Mouse (Mus musculus) megakaryocyte, adult 5-6 weeks (primary cell): ENCODE results near the gene Pot1b. TPM values are rescaled to one million over a fixed set of nuclear protein-coding genes. Genes with fewer than 3 reads are reported as not detected.

ENCODE experiments used
- ATAC-seq: 2 replicates; pipeline ENCODE4 v1.8.0; 2016; ENCODE audit warnings: mild to moderate bottlenecking, inconsistent platforms; ENCODE audit not compliant: poor library complexity, severe bottlenecking
- total RNA-seq, 2 experiments: library from RNA; stranded (forward) in 1 of 2; stranded (reverse) in 1 of 2; fragments of 153-499, 151-499 nt in 1 of 2; fragments of 221-1000, 200-1000 nt in 1 of 2; gene quantifications; 2 replicates each; pipeline versions ENCODE4 v1.2.3 to v1.2.4; 2015 to 2017

The Pot1b gene
- total RNA-seq (2015) (37.6 and 39.6 TPM in 2 replicates), total RNA-seq (2017) (67.6 and 74.7 TPM in 2 replicates)

DNA sequence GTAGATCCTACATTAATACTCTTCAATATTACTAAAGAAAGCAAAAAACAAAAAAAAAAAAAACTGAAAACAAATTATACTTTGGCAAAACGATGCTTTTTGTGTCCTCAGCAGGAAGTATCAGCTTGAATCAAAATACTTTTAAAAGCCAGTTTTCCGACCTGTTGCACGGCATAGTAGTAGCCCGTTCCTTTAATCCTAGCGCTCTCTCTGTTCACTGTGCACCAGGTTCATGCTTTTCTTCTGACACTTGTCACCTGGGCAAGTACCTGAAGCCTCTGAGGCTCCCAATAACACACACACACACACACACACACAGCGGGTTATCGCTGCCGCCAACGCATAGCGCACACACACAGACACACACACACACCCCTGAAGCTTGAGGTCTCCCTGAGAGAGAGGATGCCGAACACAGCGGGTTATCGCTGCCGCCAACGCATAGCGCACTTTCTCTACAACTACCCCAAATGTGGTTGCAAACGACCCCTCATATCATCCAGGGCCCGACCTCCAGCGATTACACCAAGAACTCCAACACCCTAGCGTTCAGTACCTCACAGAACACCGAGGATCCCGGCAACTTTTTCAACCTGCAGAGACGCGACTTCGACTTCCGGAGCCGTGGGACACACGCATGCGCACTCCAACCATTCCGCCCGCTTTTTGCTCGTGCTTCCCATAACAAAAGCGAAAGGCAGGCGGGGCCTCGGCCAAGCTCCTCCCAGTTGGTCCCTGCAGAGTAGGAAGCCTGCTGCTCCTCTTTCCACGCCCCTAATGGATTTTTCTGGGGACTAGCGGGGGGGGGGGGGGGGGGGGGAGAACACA is at the start of gene Pot1b:
TSS of gene Pot1b (minus strand) at position 645 of the 828 bp plus-strand sequence.
- ATAC-seq: peak; percentile 98

DNA sequence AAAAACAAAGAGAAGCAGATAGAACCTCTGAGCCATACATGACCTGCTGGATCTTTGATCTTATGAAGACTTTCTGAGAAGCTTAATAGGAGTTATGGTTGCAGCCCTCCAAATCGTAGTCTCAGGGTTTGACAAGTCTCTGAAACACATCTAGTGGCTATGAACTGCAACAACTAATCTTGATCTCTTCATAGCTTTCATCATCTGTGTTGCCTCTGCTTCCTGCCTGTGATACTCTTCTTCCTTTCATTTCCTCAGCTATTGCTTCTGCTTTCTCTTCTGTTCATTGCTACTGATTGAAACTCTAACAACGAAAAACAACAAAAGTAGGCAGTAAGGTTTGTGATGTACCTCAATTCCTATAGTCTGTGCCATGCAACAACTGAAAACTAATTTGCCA is 38.7 kb upstream of the Pot1b start:
- peak; percentile 67 for ATAC-seq

DNA sequence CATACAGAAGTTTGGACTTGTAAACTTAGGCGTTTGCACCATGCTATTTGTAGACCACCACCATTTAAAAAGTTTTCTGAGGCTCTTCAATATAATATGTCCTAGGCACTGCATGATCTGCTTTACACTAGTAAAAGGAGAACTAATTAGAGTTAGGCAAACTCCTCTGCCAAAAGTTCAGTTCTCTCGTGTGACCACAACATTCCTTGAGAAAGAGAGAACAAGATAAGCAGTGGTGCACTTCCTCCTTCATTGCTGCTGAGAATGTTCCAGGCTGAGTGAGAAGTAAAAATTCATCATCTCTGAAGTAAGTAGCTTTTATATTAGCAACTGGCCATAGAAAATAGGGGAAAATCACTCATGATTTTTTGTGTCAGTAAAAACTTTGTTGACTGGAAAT is 37.4 kb upstream of the Pot1b start, which contains the start of gene Adgre4:
TSS of gene Adgre4 (plus strand) at position 199 of the 400 bp plus-strand sequence.
- peak; percentile 93 for ATAC-seq

DNA sequence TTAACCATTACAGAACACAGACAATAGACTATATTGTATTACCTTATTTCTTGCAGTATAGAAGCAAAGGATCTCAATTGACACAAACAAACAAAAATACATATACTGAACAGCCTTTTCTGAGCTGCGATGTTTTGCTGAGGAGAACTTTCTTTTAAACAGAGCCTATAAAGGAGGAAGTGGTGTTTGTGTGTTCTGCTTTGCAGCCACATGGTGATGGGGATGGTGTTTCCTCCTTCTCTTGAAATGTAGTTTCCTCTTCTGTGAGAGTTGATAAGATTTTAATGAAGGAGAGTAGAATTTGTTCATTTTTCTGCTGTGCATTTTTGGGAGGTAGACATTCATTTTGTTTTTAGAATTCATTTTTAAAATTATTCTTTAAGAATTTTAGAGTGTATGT is 24.2 kb upstream of the Pot1b start:
- peak; percentile 99 for ATAC-seq

DNA sequence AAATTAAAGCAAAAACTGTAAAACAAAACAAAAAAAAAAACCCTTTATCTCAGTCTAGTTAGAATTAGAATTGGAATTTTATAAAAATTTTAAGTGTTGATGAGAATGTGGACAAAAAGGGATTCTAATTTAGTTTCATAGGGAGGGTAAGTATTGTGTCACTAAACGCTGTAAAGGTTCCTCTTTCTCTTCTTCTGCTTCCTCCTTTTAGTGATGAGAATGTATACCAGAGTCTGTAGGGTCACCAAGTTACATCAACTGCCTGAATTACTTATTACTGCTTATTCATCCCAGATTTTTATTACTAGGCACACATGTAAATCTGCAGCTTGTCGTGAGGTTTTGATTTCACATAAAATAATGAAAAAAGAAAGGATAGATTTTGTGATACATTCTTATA is 13.8 kb upstream of the Pot1b start:
- peak; percentile 94 for ATAC-seq

DNA sequence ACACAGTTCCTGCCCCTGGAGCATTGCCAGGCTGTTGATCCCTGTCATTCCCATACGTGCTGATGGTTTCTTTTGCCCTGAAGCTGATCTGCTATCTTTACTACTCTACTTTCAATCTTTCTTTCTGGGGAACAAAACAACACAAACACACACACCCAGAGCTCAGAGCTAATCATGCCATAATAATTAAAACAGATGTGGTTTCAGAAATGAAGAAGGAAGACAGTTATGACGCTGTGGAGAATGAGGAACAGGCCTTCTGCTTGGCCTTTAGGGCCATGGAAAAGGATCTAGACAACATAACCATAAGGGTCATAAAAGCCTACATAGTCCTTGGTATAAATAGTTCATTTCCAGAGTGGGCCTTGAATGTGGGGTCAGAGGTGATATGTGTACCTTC is 9.8 kb upstream of the Pot1b start:
- ATAC-seq: peak; percentile 67

DNA sequence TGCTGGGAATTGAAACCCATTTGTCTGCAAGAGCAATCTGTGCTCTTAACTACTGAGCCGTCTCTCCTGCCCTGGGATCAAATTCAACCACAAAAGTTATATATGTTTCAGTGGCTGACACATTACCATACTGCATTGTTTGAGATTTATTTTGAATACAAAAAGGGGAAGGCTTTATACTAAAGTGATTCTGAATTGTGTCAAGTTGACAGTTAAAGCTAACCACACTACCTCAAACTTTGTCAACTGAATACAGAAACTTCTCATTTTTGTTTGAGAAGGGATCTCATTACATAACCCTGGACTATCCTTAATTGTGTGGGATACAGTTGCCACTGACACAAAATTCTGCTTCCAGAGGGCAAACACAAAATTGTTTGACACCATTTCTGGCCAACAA is 8.8 kb upstream of the Pot1b start:
- peak; percentile 61 for ATAC-seq

DNA sequence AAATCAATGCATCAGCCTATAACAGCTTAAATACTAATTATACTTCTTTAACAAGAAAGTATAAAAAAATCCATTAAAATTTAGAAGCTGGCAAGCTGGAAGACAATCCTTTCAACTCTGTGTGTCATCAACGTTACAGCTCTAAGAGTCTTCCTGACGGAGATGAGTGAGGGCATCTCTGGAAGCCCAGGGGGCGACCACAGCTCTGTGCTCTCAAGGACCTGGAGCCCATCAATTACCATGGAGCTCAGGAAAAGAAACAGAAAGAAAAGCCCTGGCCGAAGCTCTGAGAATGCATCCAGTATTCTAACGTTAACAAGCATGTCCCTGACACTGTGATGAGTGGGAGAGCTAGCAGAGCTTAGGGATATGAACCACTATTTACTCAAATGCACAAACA is 9.6 kb downstream of the Pot1b start:
- ATAC-seq: no peak

DNA sequence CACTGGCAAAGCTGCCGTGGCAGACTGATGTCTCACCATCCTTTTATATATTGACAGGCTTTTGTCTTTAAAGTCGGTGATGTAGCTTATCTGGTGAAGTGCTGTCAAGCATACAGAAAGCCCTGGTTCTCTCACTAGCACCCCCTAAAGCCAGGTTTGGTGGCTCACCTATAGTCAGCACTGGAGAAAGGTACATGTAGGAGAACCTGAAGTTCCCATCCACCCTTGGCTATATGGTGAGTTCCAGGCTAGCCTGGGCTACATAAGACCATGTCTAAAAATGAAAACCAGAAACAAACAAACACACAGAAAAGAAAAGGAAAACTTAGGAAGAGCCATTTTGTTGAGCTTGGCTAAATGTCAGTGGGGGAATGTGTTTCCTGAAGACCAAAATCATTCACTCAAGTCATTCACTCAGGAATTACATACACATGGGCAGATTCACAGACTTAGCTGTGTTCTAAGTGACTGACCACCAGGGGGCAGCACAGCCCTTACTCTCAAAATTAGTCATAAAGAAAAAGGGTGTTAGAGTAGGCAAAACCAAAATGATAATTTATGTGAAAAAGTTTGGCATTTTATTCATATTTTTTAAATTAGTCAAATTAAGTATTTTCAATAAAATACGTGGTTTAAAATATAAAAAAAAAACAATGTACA is 10.1 kb downstream of the Pot1b start:
- peak; percentile 97 for ATAC-seq

DNA sequence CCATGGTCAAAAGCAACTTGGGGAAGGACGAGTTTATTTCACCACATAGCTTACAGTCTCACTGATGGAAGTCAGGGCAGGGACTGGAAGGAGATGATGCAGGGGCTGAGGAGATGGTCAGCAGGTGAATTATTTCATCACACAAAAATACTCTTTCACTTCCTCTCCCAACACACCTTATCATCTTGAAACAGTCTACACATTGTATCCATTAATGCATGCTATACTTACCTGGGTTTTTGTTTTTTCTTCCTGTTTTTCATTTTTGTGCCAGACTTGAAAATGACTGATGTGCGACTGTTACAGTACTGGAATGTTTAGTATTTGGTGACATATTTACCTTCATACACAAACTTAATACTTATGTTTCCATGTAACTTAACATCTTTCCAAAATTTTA is 13.0 kb downstream of the Pot1b start:
- no peak for ATAC-seq

DNA sequence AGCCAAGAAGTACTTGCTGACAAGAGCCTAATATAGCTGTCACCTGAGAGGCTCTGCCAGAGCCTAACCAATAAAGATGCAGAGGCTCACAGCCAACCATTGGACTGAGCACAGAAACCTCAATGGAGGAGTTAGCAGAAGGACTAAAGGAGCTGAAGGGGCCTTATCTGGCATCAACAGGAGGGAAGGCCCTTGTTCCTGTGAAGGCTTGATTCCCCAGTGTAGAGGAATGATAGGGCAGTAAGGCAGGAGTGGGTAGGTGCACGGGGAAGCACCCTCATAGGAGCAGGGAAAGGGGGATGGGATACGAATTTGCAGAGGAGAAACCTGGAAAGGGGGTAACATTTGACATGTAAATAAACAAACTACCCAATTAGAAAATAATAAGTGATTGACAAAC is 51.3 kb downstream of the Pot1b start:
- ATAC-seq: no peak

DNA sequence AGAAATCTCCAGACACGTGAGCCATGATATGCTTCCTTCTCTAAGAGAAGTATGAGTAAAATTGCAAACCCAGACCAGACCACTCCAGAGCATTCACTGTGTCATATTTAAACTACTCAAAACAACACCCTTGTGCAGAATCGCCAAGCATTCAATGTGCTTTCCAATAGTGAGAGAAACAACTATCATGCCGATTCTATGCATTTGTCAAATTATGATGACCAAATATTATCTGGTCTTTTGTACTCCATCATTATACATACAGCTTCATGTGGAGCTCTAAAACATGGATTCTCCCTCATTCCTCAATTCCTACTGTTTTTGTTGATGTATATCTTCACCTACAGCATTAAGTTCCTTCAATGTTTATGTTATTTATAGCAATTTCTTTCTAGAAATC is 87.3 kb downstream of the Pot1b start, which contains the start of gene Vmn2r118:
TSS of gene Vmn2r118 (minus strand) at position 101 of the 400 bp plus-strand sequence.
- no peak for ATAC-seq

Other genes with a start within 250 kb of the Pot1b start
- gene Vmn2r118, start 87.4 kb downstream of the Pot1b start, total RNA-seq (2015): not detected in 2 replicates
- gene Vmn2r118, start 87.4 kb downstream of the Pot1b start, total RNA-seq (2017): not detected in 2 replicates
- gene Adgre4, start 37.4 kb upstream of the Pot1b start, total RNA-seq (2015): 31.8 and 37.3 TPM in 2 replicates
- 18.7 and 20.1 TPM in 2 replicates for gene Adgre4, start 37.4 kb upstream of the Pot1b start, total RNA-seq (2017)
- 8.7 and 9.9 TPM in 2 replicates for gene Zfp119a, start 166.3 kb upstream of the Pot1b start, total RNA-seq (2015)
- 7.4 and 8.1 TPM in 2 replicates for gene Zfp119a, start 166.3 kb upstream of the Pot1b start, total RNA-seq (2017)
- 20.7 and 21.0 TPM in 2 replicates for gene Zfp959, start 179.5 kb upstream of the Pot1b start, total RNA-seq (2015)
- gene Zfp959, start 179.5 kb upstream of the Pot1b start, total RNA-seq (2017): 8.9 and 10.6 TPM in 2 replicates
- 9.1 and 12.0 TPM in 2 replicates for gene Zfp119b, start 236.9 kb upstream of the Pot1b start, total RNA-seq (2015)
- gene Zfp119b, start 236.9 kb upstream of the Pot1b start, total RNA-seq (2017): 4.6 and 7.0 TPM in 2 replicates
- 31.8 and 36.1 TPM in 2 replicates for gene Ebi3, start 240.0 kb upstream of the Pot1b start, total RNA-seq (2015)
- 16.6 and 34.0 TPM in 2 replicates for gene Ebi3, start 240.0 kb upstream of the Pot1b start, total RNA-seq (2017)
- 6.3 and 10.9 TPM in 2 replicates for gene Yju2, start 246.5 kb upstream of the Pot1b start, total RNA-seq (2015)
- 14.7 and 17.1 TPM in 2 replicates for gene Yju2, start 246.5 kb upstream of the Pot1b start, total RNA-seq (2017)